Mouse (Mus musculus): ENCODE measurements around the gene Tmem120b. TPM values are rescaled to one million over a fixed set of nuclear protein-coding genes. Genes with fewer than 3 reads are reported as not detected.
A peak's percentile ranks its signal among the peaks of the same experiment; 100 is the strongest.

The Tmem120b gene
- polyA plus RNA-seq, 1 experiment from 2014 or later, result 10.4 TPM

- Histone ChIP-seq H3K27ac (ENCODE audit: low read length) (no peak overlapping the region), H3K36me3 (ENCODE audit: control insufficient read depth, insufficient read depth, low read length) (no peaks in the 10 kb centered on the region), H3K4me3 (ENCODE audit: low read length) (no peak overlapping the region), H3K9ac (ENCODE audit: low read depth, low read length) (no peak overlapping the region), H3K9me3 (ENCODE audit: control insufficient read depth, low read length) (no peaks in the 10 kb centered on the region), H3K4me1 (ENCODE audit: control insufficient read depth, insufficient read depth, low read length) (peaks cover 8% of the 10 kb centered on the region), H3K27me3 (replicated peaks; ENCODE audit: control insufficient read depth, insufficient read depth, low read length) (no peaks in the 10 kb centered on the region), H3K4me2 (ENCODE audit: low read depth, low read length) (no peak overlapping the region)
- 28% methylated on average over 9 of the region's 9 CpGs for WGBS
- ATAC-seq, result peak; percentile 66
Measured at GRCm38 (mm10) chr5:123045561-123046295, 22.5 kb upstream of the Tmem120b start.

GRCm38 (mm10) chr5:123046916-123047315 is 21.3 kb upstream of the Tmem120b start, which contains the start of gene Morn3:
TSS of gene Morn3 (minus strand) at chr5:123047016.
- Histone ChIP-seq H3K9me3 (ENCODE audit: control insufficient read depth, low read length) (no peaks in the 10 kb centered on the region), H3K27ac (ENCODE audit: low read length) (no peak within 1 kb of the TSS), H3K9ac (ENCODE audit: low read depth, low read length) (no peak within 1 kb of the TSS), H3K36me3 (ENCODE audit: control insufficient read depth, insufficient read depth, low read length) (no peaks in the 10 kb centered on the region), H3K4me3 (ENCODE audit: low read length) (no peak within 1 kb of the TSS), H3K27me3 (replicated peaks; ENCODE audit: control insufficient read depth, insufficient read depth, low read length) (no peaks in the 10 kb centered on the region), H3K4me2 (ENCODE audit: low read depth, low read length) (no peak within 1 kb of the TSS), H3K4me1 (ENCODE audit: control insufficient read depth, insufficient read depth, low read length) (peaks cover 8% of the 10 kb centered on the region)
- WGBS, result 74% methylated on average over 3 of the region's 3 CpGs
- no peak for ATAC-seq

GRCm38 (mm10) chr5:123049271-123049670 is 18.9 kb upstream of the Tmem120b start:
- H3K4me3 ChIP-seq (ENCODE audit: low read length), result peak overlapping the region; percentile 16; the same call in 1 of the 2 replicates
- H3K9ac ChIP-seq (ENCODE audit: low read depth, low read length), result peak overlapping the region; percentile 47; the same call in 1 of the 2 replicates
- H3K4me2 ChIP-seq (ENCODE audit: low read depth, low read length), result peak overlapping the region; percentile 36
- ATAC-seq, result peak; percentile 33
- peaks cover 8% of the 10 kb centered on the region for H3K4me1 ChIP-seq (ENCODE audit: control insufficient read depth, insufficient read depth, low read length)
- no peaks in the 10 kb centered on the region for H3K9me3 ChIP-seq (ENCODE audit: control insufficient read depth, low read length)
- WGBS, result 2% methylated on average over 12 of the region's 12 CpGs
- no peak overlapping the region for H3K27ac ChIP-seq (ENCODE audit: low read length)
- H3K36me3 ChIP-seq (ENCODE audit: control insufficient read depth, insufficient read depth, low read length), result no peaks in the 10 kb centered on the region
- H3K27me3 ChIP-seq (replicated peaks; ENCODE audit: control insufficient read depth, insufficient read depth, low read length), result no peaks in the 10 kb centered on the region

GRCm38 (mm10) chr5:123050918-123051317 is 17.3 kb upstream of the Tmem120b start:
- Histone ChIP-seq H3K4me2 (ENCODE audit: low read depth, low read length) (no peak overlapping the region), H3K27ac (ENCODE audit: low read length) (no peak overlapping the region)

GRCm38 (mm10) chr5:123051736-123052135 is 16.5 kb upstream of the Tmem120b start:
- Histone ChIP-seq H3K9me3 (ENCODE audit: control insufficient read depth, low read length) (no peaks in the 10 kb centered on the region), H3K4me3 (ENCODE audit: low read length) (no peak overlapping the region), H3K4me2 (ENCODE audit: low read depth, low read length) (no peak overlapping the region), H3K36me3 (ENCODE audit: control insufficient read depth, insufficient read depth, low read length) (no peaks in the 10 kb centered on the region), H3K27ac (ENCODE audit: low read length) (no peak overlapping the region), H3K27me3 (replicated peaks; ENCODE audit: control insufficient read depth, insufficient read depth, low read length) (no peaks in the 10 kb centered on the region), H3K4me1 (ENCODE audit: control insufficient read depth, insufficient read depth, low read length) (peaks cover 5% of the 10 kb centered on the region), H3K9ac (ENCODE audit: low read depth, low read length) (no peak overlapping the region)
- 77% methylated on average over 5 of the region's 5 CpGs for WGBS
- no peak for ATAC-seq

More at GRCm38 (mm10) chr5:123050918-123051317, 17.3 kb upstream of the Tmem120b start:
- Histone ChIP-seq H3K36me3 (ENCODE audit: control insufficient read depth, insufficient read depth, low read length) (no peaks in the 10 kb centered on the region), H3K9me3 (ENCODE audit: control insufficient read depth, low read length) (no peaks in the 10 kb centered on the region), H3K27me3 (replicated peaks; ENCODE audit: control insufficient read depth, insufficient read depth, low read length) (no peaks in the 10 kb centered on the region), H3K4me3 (ENCODE audit: low read length) (no peak overlapping the region), H3K9ac (ENCODE audit: low read depth, low read length) (no peak overlapping the region), H3K4me1 (ENCODE audit: control insufficient read depth, insufficient read depth, low read length) (peaks cover 5% of the 10 kb centered on the region)
- 72% methylated on average over 9 of the region's 9 CpGs for WGBS
- ATAC-seq, result no peak

- Histone ChIP-seq H3K9me3 (ENCODE audit: control insufficient read depth, low read length) (no peaks in the 10 kb centered on the region), H3K36me3 (ENCODE audit: control insufficient read depth, insufficient read depth, low read length) (no peaks in the 10 kb centered on the region), H3K9ac (ENCODE audit: low read depth, low read length) (peak overlapping the region; percentile 63), H3K4me2 (ENCODE audit: low read depth, low read length) (peak overlapping the region; percentile 58), H3K4me1 (ENCODE audit: control insufficient read depth, insufficient read depth, low read length) (peaks cover 8% of the 10 kb centered on the region), H3K27me3 (replicated peaks; ENCODE audit: control insufficient read depth, insufficient read depth, low read length) (no peaks in the 10 kb centered on the region), H3K4me3 (ENCODE audit: low read length) (peak overlapping the region; percentile 41), H3K27ac (ENCODE audit: low read length) (peak overlapping the region; percentile 45)
- WGBS, result 7% methylated on average over 48 of the region's 48 CpGs
- peak; percentile 95 for ATAC-seq
Measured at GRCm38 (mm10) chr5:123057366-123058250, 10.6 kb upstream of the Tmem120b start.

GRCm38 (mm10) chr5:123058251-123059102 is 9.7 kb upstream of the Tmem120b start:
- peaks cover 8% of the 10 kb centered on the region for H3K4me1 ChIP-seq (ENCODE audit: control insufficient read depth, insufficient read depth, low read length)
- peak overlapping the region; percentile 45 for H3K27ac ChIP-seq (ENCODE audit: low read length)
- H3K27me3 ChIP-seq (replicated peaks; ENCODE audit: control insufficient read depth, insufficient read depth, low read length), result no peaks in the 10 kb centered on the region
- H3K9ac ChIP-seq (ENCODE audit: low read depth, low read length), result peak overlapping the region; percentile 63
- peak overlapping the region; percentile 41 for H3K4me3 ChIP-seq (ENCODE audit: low read length)
- 31% methylated on average over 16 of the region's 16 CpGs for WGBS
- H3K36me3 ChIP-seq (ENCODE audit: control insufficient read depth, insufficient read depth, low read length), result no peaks in the 10 kb centered on the region
- H3K4me2 ChIP-seq (ENCODE audit: low read depth, low read length), result peak overlapping the region; percentile 58
- no peak for ATAC-seq
- H3K9me3 ChIP-seq (ENCODE audit: control insufficient read depth, low read length), result no peaks in the 10 kb centered on the region

- Histone ChIP-seq H3K4me2 (ENCODE audit: low read depth, low read length) (peak overlapping the region; percentile 27; the same call in 1 of the 2 replicates), H3K9me3 (ENCODE audit: control insufficient read depth, low read length) (no peaks in the 10 kb centered on the region), H3K36me3 (ENCODE audit: control insufficient read depth, insufficient read depth, low read length) (no peaks in the 10 kb centered on the region), H3K4me1 (ENCODE audit: control insufficient read depth, insufficient read depth, low read length) (peaks cover 8% of the 10 kb centered on the region), H3K9ac (ENCODE audit: low read depth, low read length) (peak overlapping the region; percentile 14; the same call in 1 of the 2 replicates), H3K27me3 (replicated peaks; ENCODE audit: control insufficient read depth, insufficient read depth, low read length) (no peaks in the 10 kb centered on the region), H3K27ac (ENCODE audit: low read length) (peak overlapping the region; percentile 29), H3K4me3 (ENCODE audit: low read length) (no peak overlapping the region)
- no peak for ATAC-seq
- 18% methylated on average over 14 of the region's 14 CpGs for WGBS
Measured at GRCm38 (mm10) chr5:123059757-123060520, 8.3 kb upstream of the Tmem120b start.
